In the genomic region with DNA sequence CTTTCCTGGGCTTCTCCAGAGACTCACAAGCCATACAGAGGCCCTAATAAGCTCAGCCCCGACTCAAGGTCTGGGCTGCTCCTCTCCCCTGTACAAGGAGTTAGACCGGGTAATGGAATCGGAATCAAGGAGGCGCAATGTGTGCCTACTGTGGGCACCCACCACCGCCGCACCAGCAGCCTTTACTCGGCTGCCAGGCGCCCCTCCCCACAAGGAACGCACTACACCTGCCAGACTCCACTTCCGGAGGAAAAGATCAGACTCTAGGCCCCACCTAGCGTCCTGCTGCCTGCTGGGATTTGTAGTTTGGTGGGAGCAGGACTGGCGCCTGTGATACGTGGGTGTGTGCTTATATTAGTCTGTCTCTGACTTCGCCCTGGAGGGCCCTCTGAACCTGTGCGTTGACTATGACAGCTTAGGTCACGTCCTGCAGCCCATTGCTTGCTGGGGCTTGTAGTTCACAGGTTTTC, we compare ENCODE assay signal across 7 mouse cellular contexts. TPM values are rescaled to one million over a fixed set of nuclear protein-coding genes. Genes with fewer than 3 reads are reported as not detected.
DNase-seq lines count a peak whose midpoint lies in the region; ATAC-seq lines count a peak whose summit lies in the region.

No protein-coding gene starts in this region.

- H3K9me3 ChIP-seq in intestine, embryonic 16.5 days (ENCODE audit: control insufficient read depth, low read length), result no peaks in the 10 kb centered on the region
- H3K9me3 ChIP-seq in midbrain, embryonic 11.5 days (ENCODE audit: control insufficient read depth, low read length), result no peaks in the 10 kb centered on the region

- peak; percentile 99 for ATAC-seq in intestine, embryonic 16.5 days
- ATAC-seq in midbrain, embryonic 11.5 days (ENCODE audit: low FRiP score), result peak; percentile 90

- under 1% methylated on average over 16 of the region's 16 CpGs for WGBS in intestine, embryonic 16.5 days
- WGBS in midbrain, embryonic 11.5 days, result 2% methylated on average over 16 of the region's 16 CpGs

- no peaks in the 10 kb centered on the region for H3K27me3 ChIP-seq in intestine, embryonic 16.5 days (replicated peaks; ENCODE audit: control insufficient read depth, insufficient read depth, low read length)
- no peaks in the 10 kb centered on the region for H3K27me3 ChIP-seq in midbrain, embryonic 11.5 days (ENCODE audit: control insufficient read depth, insufficient read depth, low read length)

- H3K4me3 ChIP-seq in intestine, embryonic 16.5 days (ENCODE audit: low read length), result peak overlapping the region; percentile 60
- H3K4me3 ChIP-seq in midbrain, embryonic 11.5 days (ENCODE audit: low read depth, low read length), result peak overlapping the region; percentile 47

- H3K4me1 ChIP-seq in intestine, embryonic 16.5 days (ENCODE audit: control insufficient read depth, insufficient read depth, low read length), result no peaks in the 10 kb centered on the region
- H3K4me1 ChIP-seq in midbrain, embryonic 11.5 days (ENCODE audit: control insufficient read depth, insufficient read depth, low read length), result peaks cover 6% of the 10 kb centered on the region; the same call in 1 of the 2 replicates

- H3K4me2 ChIP-seq in intestine, embryonic 16.5 days (ENCODE audit: low read depth, low read length), result peak overlapping the region; percentile 53
- H3K4me2 ChIP-seq in midbrain, embryonic 11.5 days, result peak overlapping the region; percentile 74

- intact Hi-C loops in gastrocnemius, postnatal 36 days (cut with DNase I), result no loop called here
- intact Hi-C loops in left cerebral cortex, postnatal 36 days (cut with DNase I), result no loop called here

- H3K9ac ChIP-seq in intestine, embryonic 16.5 days (ENCODE audit: low read depth, low read length), result peak overlapping the region; percentile 69
- H3K9ac ChIP-seq in midbrain, embryonic 11.5 days (ENCODE audit: low read length), result peak overlapping the region; percentile 74

- no peaks in the 10 kb centered on the region for H3K36me3 ChIP-seq in intestine, embryonic 16.5 days (ENCODE audit: control insufficient read depth, insufficient read depth, low read length)
- no peaks in the 10 kb centered on the region for H3K36me3 ChIP-seq in midbrain, embryonic 11.5 days (ENCODE audit: control insufficient read depth, insufficient read depth, low read length)

- peak; percentile 92 for DNase-seq in adrenal gland, adult 2 months
- DNase-seq in embryo, embryonic 11.5 days (ENCODE audit: low read depth, low spot score), result peak; percentile 64
- DNase-seq in gastrocnemius, postnatal 36 days, result peak; percentile 72 to 75
- DNase-seq in left cerebral cortex, postnatal 36 days (ENCODE audit: low spot score in 2 of 2), result peak; percentile 86 to 89
- peak; percentile 92 for DNase-seq in midbrain, embryonic 11.5 days (ENCODE audit: low spot score, missing footprints)
- peak; percentile 94 for DNase-seq in skeletal muscle tissue, adult 2 months (ENCODE audit: low read depth, low spot score)

- H3K27ac ChIP-seq in intestine, embryonic 16.5 days (ENCODE audit: low read length), result no peak overlapping the region; the same call in 1 of the 2 replicates
- H3K27ac ChIP-seq in midbrain, embryonic 11.5 days (ENCODE audit: low read depth, low read length), result no peak overlapping the region

RNA-seq across cellular contexts. Expression of a gene that starts 5.6 kb away (rescaled TPM):
- total RNA-seq in adrenal gland, adult 2 months (2021), result 10 to 100 TPM; 32.2 to 56.3 TPM
- polyA plus RNA-seq in adrenal gland, adult 2 months (2012; rRNA removed), result 38.9 and 41.9 TPM in 2 replicates
- 10 to 100 TPM in 1 of 2 experiments, 1 to 10 TPM in 1; 7.2 to 11.8 TPM for total RNA-seq in gastrocnemius, postnatal 36 days (2021)
- 33.1 and 35.2 TPM in 2 replicates for polyA plus RNA-seq in intestine, embryonic 16.5 days (2015; fragmentation: Nextera tagmentation; extraction: Ambion mirVana)
- 1 to 10 TPM; 2.2 to 3.1 TPM for total RNA-seq in left cerebral cortex, postnatal 36 days (2021)
- 6.6 and 8.0 TPM in 2 replicates for polyA plus RNA-seq in midbrain, embryonic 11.5 days (2014; fragmentation: Nextera tagmentation; extraction: Ambion mirVana)

RNA-seq across cellular contexts. Expression of a gene that starts 17.1 kb away (rescaled TPM):
- under 1 TPM; 0.23 to 0.24 TPM for total RNA-seq in adrenal gland, adult 2 months (2021)
- polyA plus RNA-seq in adrenal gland, adult 2 months (2012; rRNA removed), result 0.25 and 0.49 TPM in 2 replicates
- 1 to 10 TPM in 1 of 2 experiments, under 1 TPM in 1; 0.66 to 1.7 TPM for total RNA-seq in gastrocnemius, postnatal 36 days (2021)
- polyA plus RNA-seq in intestine, embryonic 16.5 days (2015; fragmentation: Nextera tagmentation; extraction: Ambion mirVana), result 0.32 and 0.42 TPM in 2 replicates
- under 1 TPM; 0.54 to 0.72 TPM for total RNA-seq in left cerebral cortex, postnatal 36 days (2021)
- 0.41 TPM in 1 of 2 replicates, not detected in the other for polyA plus RNA-seq in midbrain, embryonic 11.5 days (2014; fragmentation: Nextera tagmentation; extraction: Ambion mirVana)

RNA-seq across cellular contexts. Expression of a gene that starts 59.6 kb away (rescaled TPM):
- 10 to 100 TPM; 12.9 to 25.6 TPM for total RNA-seq in adrenal gland, adult 2 months (2021)
- polyA plus RNA-seq in adrenal gland, adult 2 months (2012; rRNA removed), result 25.5 and 29.3 TPM in 2 replicates
- total RNA-seq in gastrocnemius, postnatal 36 days (2021), result 1 to 10 TPM; 6.1 to 9.5 TPM
- polyA plus RNA-seq in intestine, embryonic 16.5 days (2015; fragmentation: Nextera tagmentation; extraction: Ambion mirVana), result 15.6 and 15.8 TPM in 2 replicates
- total RNA-seq in left cerebral cortex, postnatal 36 days (2021), result 10 to 100 TPM; 19.7 to 19.9 TPM
- polyA plus RNA-seq in midbrain, embryonic 11.5 days (2014; fragmentation: Nextera tagmentation; extraction: Ambion mirVana), result 15.4 and 17.4 TPM in 2 replicates

RNA-seq across cellular contexts. Expression of a gene that starts 59.7 kb away (rescaled TPM):
- 100 to 1,000 TPM; 390 to 465 TPM for total RNA-seq in adrenal gland, adult 2 months (2021)
- polyA plus RNA-seq in adrenal gland, adult 2 months (2012; rRNA removed), result 96.6 and 123 TPM in 2 replicates
- total RNA-seq in gastrocnemius, postnatal 36 days (2021), result 10 to 100 TPM; 70.2 to 71.6 TPM
- 41.1 and 44.0 TPM in 2 replicates for polyA plus RNA-seq in intestine, embryonic 16.5 days (2015; fragmentation: Nextera tagmentation; extraction: Ambion mirVana)
- total RNA-seq in left cerebral cortex, postnatal 36 days (2021), result 10 to 100 TPM; 52.2 to 53.9 TPM
- 5.0 and 6.8 TPM in 2 replicates for polyA plus RNA-seq in midbrain, embryonic 11.5 days (2014; fragmentation: Nextera tagmentation; extraction: Ambion mirVana)
